Comparison of ENCODE assay signal across 16 mouse cellular contexts in genomic region chr1:61145013-61145412, GRCm38 (mm10).
DNase-seq lines count a peak whose midpoint lies in the region; ATAC-seq and TF ChIP-seq lines count a peak whose summit lies in the region.
"Had no signal": no experiment of that assay in that cellular context is flagged by ENCODE, and none has a peak within 500 bp of the region (broad histone marks: within the 10 kb centered on the region; RNA-seq: fewer than 3 reads in every experiment).

No protein-coding gene starts in this region.

- no peaks in the 10 kb centered on the region for H3K36me3 ChIP-seq in forebrain, embryonic 10.5 days (replicated peaks)
- H3K36me3 ChIP-seq in forebrain, postnatal 0 days (ENCODE audit: insufficient read depth) = no peaks in the 10 kb centered on the region
- no peaks in the 10 kb centered on the region for H3K36me3 ChIP-seq in forebrain, embryonic 12.5 days (replicated peaks)
- no peaks in the 10 kb centered on the region for H3K36me3 ChIP-seq in intestine, embryonic 15.5 days
- H3K36me3 ChIP-seq: limb, embryonic 15.5 days had no signal

- intact Hi-C loops in left cerebral cortex, adult 2 months (cut with DNase I) = no loop called here

- H3K9ac ChIP-seq in forebrain, postnatal 0 days = no peak overlapping the region
- no peak overlapping the region; the same call in 1 of the 2 replicates for H3K9ac ChIP-seq in forebrain, embryonic 12.5 days
- H3K9ac ChIP-seq in intestine, embryonic 15.5 days = no peak overlapping the region
- H3K9ac ChIP-seq: limb, embryonic 15.5 days; liver, postnatal 0 days had no signal

- H3K4me2 ChIP-seq in forebrain, postnatal 0 days (ENCODE audit: low read depth) = no peak overlapping the region
- H3K4me2 ChIP-seq in forebrain, embryonic 12.5 days = no peak overlapping the region
- H3K4me2 ChIP-seq in intestine, embryonic 15.5 days (replicated peaks) = peak overlapping the region; percentile 26; the same call in 1 of the 2 replicates
- H3K4me2 ChIP-seq: limb, embryonic 15.5 days had no signal

- H3K9me3 ChIP-seq in forebrain, embryonic 10.5 days = no peaks in the 10 kb centered on the region
- no peaks in the 10 kb centered on the region for H3K9me3 ChIP-seq in forebrain, postnatal 0 days (ENCODE audit: low read length)
- H3K9me3 ChIP-seq in forebrain, embryonic 12.5 days = no peaks in the 10 kb centered on the region
- H3K9me3 ChIP-seq in intestine, embryonic 15.5 days = no peaks in the 10 kb centered on the region
- H3K9me3 ChIP-seq: limb, embryonic 15.5 days had no signal

- peaks cover 64% of the 10 kb centered on the region for H3K27me3 ChIP-seq in forebrain, embryonic 10.5 days (ENCODE audit: poor library complexity, severe bottlenecking)
- H3K27me3 ChIP-seq in forebrain, postnatal 0 days (ENCODE audit: insufficient read depth, low read length) = no peaks in the 10 kb centered on the region
- peaks cover 10% of the 10 kb centered on the region for H3K27me3 ChIP-seq in forebrain, embryonic 12.5 days
- H3K27me3 ChIP-seq in intestine, embryonic 15.5 days (replicated peaks) = no peaks in the 10 kb centered on the region

- WGBS in forebrain, embryonic 10.5 days = 61% methylated on average over 4 of the region's 4 CpGs
- 50% methylated on average over 4 of the region's 4 CpGs for WGBS in forebrain, postnatal 0 days
- 57% methylated on average over 4 of the region's 4 CpGs for WGBS in forebrain, embryonic 12.5 days
- whole genome bisulfite sequencing in intestine, embryonic 15.5 days = 52% methylated on average over 4 of the region's 4 CpGs

- no peak for DNase-seq in forebrain, embryonic 10.5 days (ENCODE audit: extremely low spot score, low spot score)
- DNase-seq in forebrain, postnatal 0 days = no peak
- peak; percentile 13 for DNase-seq in kidney, postnatal 14 days
- no peak for DNase-seq in kidney, adult 8-10 months
- no peak for DNase-seq in left cerebral cortex, adult 2 months (ENCODE audit: extremely low spot score in 1 of 2, low spot score in 2 of 2)
- no peak for DNase-seq in cerebellum, adult 18-20 months
- DNase-seq: gastrocnemius, adult 2 months; heart, adult 18-20 months; kidney, postnatal 25 days; liver, postnatal 0 days; lung, postnatal 14 days; spleen, adult 18-20 months; thymus, adult 18-20 months had no signal

- no peak for TF ChIP-seq CTCF in forebrain, postnatal 0 days (IDR thresholded peaks at IDR 0.05; ENCODE audit: low read depth)
- no peak for TF ChIP-seq CTCF in left cerebral cortex, adult 2 months (IDR thresholded peaks at IDR 0.05)

- no peak overlapping the region for H3K4me3 ChIP-seq in forebrain, embryonic 10.5 days
- H3K4me3 ChIP-seq in forebrain, postnatal 0 days (ENCODE audit: low read depth, low read length) = no peak overlapping the region
- no peak overlapping the region for H3K4me3 ChIP-seq in forebrain, embryonic 12.5 days (replicated peaks)
- H3K4me3 ChIP-seq in intestine, embryonic 15.5 days (replicated peaks) = no peak overlapping the region
- H3K4me3 ChIP-seq in left cerebral cortex, adult 2 months = no peak overlapping the region
- H3K4me3 ChIP-seq: gastrocnemius, adult 2 months; limb, embryonic 15.5 days had no signal

- ATAC-seq in forebrain, postnatal 0 days = no peak
- no peak for ATAC-seq in forebrain, embryonic 12.5 days (ENCODE audit: low FRiP score)
- peak; percentile 65 for ATAC-seq in intestine, embryonic 15.5 days
- ATAC-seq: liver, postnatal 0 days had no signal

- peak overlapping the region; percentile 74 for H3K27ac ChIP-seq in forebrain, embryonic 10.5 days
- H3K27ac ChIP-seq in forebrain, postnatal 0 days (ENCODE audit: low read depth, low read length) = no peak overlapping the region
- peak overlapping the region; percentile 53 for H3K27ac ChIP-seq in forebrain, embryonic 12.5 days
- no peak overlapping the region for H3K27ac ChIP-seq in intestine, embryonic 15.5 days
- H3K27ac ChIP-seq in left cerebral cortex, adult 2 months = no peak overlapping the region
- H3K27ac ChIP-seq: gastrocnemius, adult 2 months; limb, embryonic 15.5 days had no signal

- H3K4me1 ChIP-seq in forebrain, embryonic 10.5 days = peaks cover 71% of the 10 kb centered on the region
- peaks cover 10% of the 10 kb centered on the region; the same call in 1 of the 2 replicates for H3K4me1 ChIP-seq in forebrain, postnatal 0 days (ENCODE audit: insufficient read depth)
- H3K4me1 ChIP-seq in forebrain, embryonic 12.5 days = peaks cover 62% of the 10 kb centered on the region
- H3K4me1 ChIP-seq in intestine, embryonic 15.5 days (replicated peaks) = peaks cover 33% of the 10 kb centered on the region

Comparison
In these comparisons a context has a peak if more than half of its experiments do, and no peak if none do; other contexts are left out.
1. H3K27ac ChIP-seq: peak in forebrain, embryonic 10.5 days (single experiment) and forebrain, embryonic 12.5 days (single experiment); none in forebrain, postnatal 0 days (single experiment), intestine, embryonic 15.5 days (single experiment) and left cerebral cortex, adult 2 months (single experiment).